Mouse (Mus musculus) CD8-positive naive resting alpha-beta T cell, adult 57 days (primary cell): ENCODE measurements around the gene Ubr3. TPM values are rescaled to one million over a fixed set of nuclear protein-coding genes. Genes with fewer than 3 reads are reported as not detected.

Experiments
- total RNA-seq: library from RNA; stranded (reverse); gene quantifications from one replicate; pipeline ENCODE4 v1.2.4, GENCODE M21; 2023

Gene Ubr3
- total RNA-seq: 58.9 TPM

GRCm38 (mm10) chr2:69897039-69897617 is at the start of gene Ubr3:
TSS of gene Ubr3 (plus strand) at chr2:69897246.

GRCm38 (mm10) chr2:69861485-69862091 is 35.5 kb upstream of the Ubr3 start, which contains the start of gene Ssb:
TSS of gene Ssb (plus strand) at chr2:69861562.

GRCm38 (mm10) chr2:69885451-69886305 is 11.4 kb upstream of the Ubr3 start, which contains the start of gene Mettl5:
TSS of gene Mettl5 (minus strand) at chr2:69885615.

GRCm38 (mm10) chr2:70038752-70039151 is 141.7 kb downstream of the Ubr3 start, which contains the start of gene Myo3b:
TSS of gene Myo3b (plus strand) at chr2:70039126.

Other genes starting within 250 kb of the Ubr3 start
- gene Klhl41, start 227.1 kb upstream of the Ubr3 start, total RNA-seq: 0.64 TPM
- gene Fastkd1, start 183.7 kb upstream of the Ubr3 start, total RNA-seq: 18.5 TPM
- gene Ppig, start 174.7 kb upstream of the Ubr3 start, total RNA-seq: 88.9 TPM
- 4.1 TPM for gene Ccdc173, start 107.7 kb upstream of the Ubr3 start, total RNA-seq
- 22.1 TPM for gene Phospho2, start 107.6 kb upstream of the Ubr3 start, total RNA-seq
- not detected for gene Klhl23, start 75.3 kb upstream of the Ubr3 start, total RNA-seq
- gene Ssb, start 35.7 kb upstream of the Ubr3 start, total RNA-seq: 190 TPM
- 17.8 TPM for gene Mettl5, start 11.6 kb upstream of the Ubr3 start, total RNA-seq
- gene Myo3b, start 141.9 kb downstream of the Ubr3 start, total RNA-seq: 2.9 TPM